Mouse (Mus musculus): ENCODE results near the gene Xrcc5. TPM values are rescaled to one million over a fixed set of nuclear protein-coding genes. Genes with fewer than 3 reads are reported as not detected.

Xrcc5 gene
- polyA plus RNA-seq, 1 experiment from 2014 or later: 33.4 TPM

DNA sequence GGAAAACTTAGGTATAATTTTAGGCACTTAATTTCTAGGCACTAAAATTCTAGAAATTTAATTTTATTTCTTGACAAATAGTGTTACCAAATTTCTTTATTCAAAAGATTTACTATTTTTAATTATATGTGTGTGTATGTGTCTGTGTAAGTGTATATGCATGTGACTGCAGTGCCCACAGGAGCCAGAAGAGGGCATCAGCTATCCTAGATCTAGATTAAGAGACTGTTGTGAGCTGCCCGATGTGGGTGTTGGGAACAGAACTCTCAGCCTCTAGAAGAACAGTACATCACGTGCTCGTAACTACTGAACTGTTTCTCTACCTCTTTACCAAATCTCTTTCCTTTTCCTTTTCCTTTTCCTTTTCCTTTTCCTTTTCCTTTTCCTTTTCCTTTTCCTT is 73.3 kb downstream of the Xrcc5 start:
- Histone ChIP-seq H3K4me1 (ENCODE audit: control insufficient read depth, insufficient read depth, low read length) (no peaks in the 10 kb centered on the region), H3K4me3 (ENCODE audit: low read depth, low read length) (no peak overlapping the region), H3K27me3 (replicated peaks; ENCODE audit: control insufficient read depth, insufficient read depth, low read length) (no peaks in the 10 kb centered on the region)

DNA sequence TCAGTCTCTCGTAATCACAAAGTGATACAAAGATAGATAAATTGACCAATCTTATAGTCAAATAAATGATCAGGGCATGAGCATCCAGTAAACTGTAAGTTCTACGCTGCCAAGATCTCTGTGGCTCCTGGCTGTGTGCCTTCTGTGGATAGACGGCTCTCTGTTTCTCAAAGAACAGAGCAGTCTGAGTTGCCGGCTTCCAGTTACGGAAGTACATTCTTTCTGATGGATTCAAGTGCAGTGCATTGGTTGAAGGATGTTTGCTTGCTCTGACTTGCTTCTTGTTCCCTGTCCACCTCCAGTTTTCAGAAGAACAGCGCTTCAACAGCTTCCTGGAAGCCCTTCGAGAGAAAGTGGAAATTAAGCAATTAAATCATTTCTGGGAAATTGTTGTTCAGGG is 75.8 kb downstream of the Xrcc5 start:
- H3K4me1 ChIP-seq (ENCODE audit: control insufficient read depth, insufficient read depth, low read length): no peaks in the 10 kb centered on the region
- H3K4me3 ChIP-seq (ENCODE audit: low read depth, low read length): no peak overlapping the region
- H3K27me3 ChIP-seq (replicated peaks; ENCODE audit: control insufficient read depth, insufficient read depth, low read length): no peaks in the 10 kb centered on the region
- no peak overlapping the region for H3K9ac ChIP-seq (ENCODE audit: low read length)
- 82% methylated on average over 7 of the region's 7 CpGs for WGBS
- H3K27ac ChIP-seq (ENCODE audit: low read depth, low read length): no peak overlapping the region
- no peak for ATAC-seq
- no peaks in the 10 kb centered on the region for H3K36me3 ChIP-seq (ENCODE audit: control insufficient read depth, insufficient read depth, low read length)
- H3K4me2 ChIP-seq (ENCODE audit: low read length): no peak overlapping the region
- H3K9me3 ChIP-seq (replicated peaks; ENCODE audit: control insufficient read depth, low read length): no peaks in the 10 kb centered on the region
- DNase-seq (ENCODE audit: low spot score): peak; percentile 29

More for the DNA sequence above, 73.3 kb downstream of the Xrcc5 start:
- H3K9ac ChIP-seq (ENCODE audit: low read length): no peak overlapping the region
- no peaks in the 10 kb centered on the region for H3K36me3 ChIP-seq (ENCODE audit: control insufficient read depth, insufficient read depth, low read length)
- H3K9me3 ChIP-seq (replicated peaks; ENCODE audit: control insufficient read depth, low read length): no peaks in the 10 kb centered on the region
- ATAC-seq (no peak), DNase-seq (ENCODE audit: low spot score) (no peak)
- no peak overlapping the region for H3K27ac ChIP-seq (ENCODE audit: low read depth, low read length)
- WGBS: 100% methylated on average over 3 of the region's 3 CpGs
- no peak overlapping the region for H3K4me2 ChIP-seq (ENCODE audit: low read length)

DNA sequence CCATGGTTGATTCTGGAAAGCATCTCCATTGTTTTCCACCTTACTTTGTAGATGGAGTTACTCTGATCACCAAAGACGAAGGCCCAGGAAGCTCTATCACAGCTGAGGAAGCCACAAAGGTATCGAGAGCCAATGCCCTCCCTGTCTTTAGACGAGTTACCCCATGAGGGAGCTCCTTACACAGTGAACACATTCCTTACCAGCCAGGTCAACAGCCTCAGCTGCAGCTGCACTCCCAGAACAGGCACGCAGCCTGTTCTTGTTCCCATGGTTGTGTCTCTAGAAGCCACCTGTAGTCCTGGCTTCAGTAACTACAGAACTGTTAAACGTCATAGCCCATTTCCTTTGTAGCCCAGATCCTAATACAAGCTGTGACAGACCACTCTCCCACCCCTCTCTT is 76.4 kb downstream of the Xrcc5 start:
- no peak for ATAC-seq
- H3K36me3 ChIP-seq (ENCODE audit: control insufficient read depth, insufficient read depth, low read length): 0 out of 2 replicates have a peak, but pooled peaks cover 3% of the 10 kb centered on the region
- H3K4me1 ChIP-seq (ENCODE audit: control insufficient read depth, insufficient read depth, low read length): no peaks in the 10 kb centered on the region
- no peaks in the 10 kb centered on the region for H3K9me3 ChIP-seq (replicated peaks; ENCODE audit: control insufficient read depth, low read length)
- WGBS: 88% methylated on average over 5 of the region's 5 CpGs
- H3K27ac ChIP-seq (ENCODE audit: low read depth, low read length): no peak overlapping the region
- H3K4me3 ChIP-seq (ENCODE audit: low read depth, low read length): no peak overlapping the region
- no peaks in the 10 kb centered on the region for H3K27me3 ChIP-seq (replicated peaks; ENCODE audit: control insufficient read depth, insufficient read depth, low read length)
- DNase-seq (ENCODE audit: low spot score): no peak
- H3K4me2 ChIP-seq (ENCODE audit: low read length): no peak overlapping the region
- H3K9ac ChIP-seq (ENCODE audit: low read length): no peak overlapping the region

DNA sequence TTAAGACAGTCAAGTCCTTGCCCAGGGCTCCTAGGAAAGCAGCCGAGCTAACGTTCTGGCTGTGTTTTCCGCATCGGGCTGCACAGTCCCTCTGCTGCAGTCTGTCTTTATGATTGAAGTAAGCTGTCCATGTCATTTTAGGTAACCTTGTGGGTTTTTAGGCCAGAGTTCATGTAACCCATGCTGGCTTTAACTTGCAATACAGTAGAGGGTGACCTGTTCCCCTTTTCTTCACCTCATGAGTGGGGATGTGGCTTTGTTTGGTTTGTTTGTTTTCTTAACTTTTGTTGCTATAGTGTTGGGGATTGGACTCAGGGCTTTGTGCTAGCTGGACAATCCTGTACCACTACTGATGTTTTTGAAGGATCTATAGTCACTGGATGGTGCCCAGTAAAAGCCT is 83.2 kb downstream of the Xrcc5 start:
- Histone ChIP-seq H3K4me1 (ENCODE audit: control insufficient read depth, insufficient read depth, low read length) (no peaks in the 10 kb centered on the region), H3K36me3 (ENCODE audit: control insufficient read depth, insufficient read depth, low read length) (peaks cover 20% of the 10 kb centered on the region), H3K4me2 (ENCODE audit: low read length) (no peak overlapping the region), H3K4me3 (ENCODE audit: low read depth, low read length) (no peak overlapping the region), H3K9ac (ENCODE audit: low read length) (no peak overlapping the region), H3K27me3 (replicated peaks; ENCODE audit: control insufficient read depth, insufficient read depth, low read length) (no peaks in the 10 kb centered on the region), H3K27ac (ENCODE audit: low read depth, low read length) (no peak overlapping the region), H3K9me3 (replicated peaks; ENCODE audit: control insufficient read depth, low read length) (no peaks in the 10 kb centered on the region)
- ATAC-seq (no peak), DNase-seq (ENCODE audit: low spot score) (no peak)
- WGBS: 84% methylated on average over 4 of the region's 4 CpGs

DNA sequence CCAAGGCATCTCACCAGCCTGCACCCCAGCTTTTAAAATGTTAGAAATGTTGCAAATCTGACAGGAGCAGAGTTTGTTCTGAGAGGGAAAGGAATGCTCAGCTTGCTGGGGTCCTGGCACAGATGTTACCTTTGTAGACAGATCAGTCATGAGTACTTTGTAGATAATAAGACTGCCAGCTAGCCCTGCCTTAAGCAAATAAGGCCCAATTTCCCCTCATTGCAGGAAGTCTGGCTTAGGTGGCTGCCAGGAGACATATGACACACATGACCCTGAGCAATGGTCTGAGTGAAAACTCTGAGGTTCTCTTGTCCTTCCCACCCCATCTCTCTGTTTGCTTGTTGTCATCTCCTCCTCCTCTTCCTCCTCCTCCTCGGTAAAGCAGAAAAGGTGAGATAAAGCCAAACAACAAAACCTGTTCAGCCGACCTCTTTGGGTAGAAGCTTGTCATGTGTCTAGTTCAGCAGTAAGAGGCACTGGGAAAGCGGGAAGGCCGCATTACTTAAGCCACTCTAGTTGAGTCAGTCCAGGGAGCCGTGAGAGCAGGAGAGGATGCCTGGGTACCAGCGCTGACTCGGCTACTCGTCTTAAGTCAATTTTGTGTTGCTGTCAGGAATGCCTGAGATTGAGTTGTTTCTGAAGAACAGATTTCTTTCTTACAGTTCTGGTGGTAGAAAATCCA is 92.6 kb downstream of the Xrcc5 start:
- 91% methylated on average over 8 of the region's 8 CpGs for WGBS

DNA sequence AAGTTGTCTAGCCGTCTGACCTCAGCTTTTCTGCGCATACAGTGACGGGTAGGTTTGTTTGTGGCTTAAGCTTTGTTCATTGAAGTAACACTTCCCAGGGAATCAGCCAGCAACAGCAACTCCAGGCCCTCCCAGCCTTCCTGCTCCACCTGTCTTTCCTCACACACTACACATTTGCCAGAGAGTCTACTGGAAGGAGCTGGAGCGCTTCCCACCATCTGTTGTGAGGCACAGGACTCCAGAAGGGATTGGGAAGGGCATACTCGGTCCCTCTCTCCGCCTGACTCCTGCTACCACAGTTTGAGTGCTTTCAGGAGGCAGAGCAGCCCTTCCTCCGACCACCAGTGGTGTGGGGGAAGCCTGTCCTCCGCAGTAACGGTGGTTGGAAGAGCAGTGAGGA is 93.4 kb downstream of the Xrcc5 start:
- H3K4me3 ChIP-seq (ENCODE audit: low read depth, low read length): no peak overlapping the region
- H3K9ac ChIP-seq (ENCODE audit: low read length): no peak overlapping the region
- 74% methylated on average over 9 of the region's 9 CpGs for WGBS

More for the DNA sequence above, 92.6 kb downstream of the Xrcc5 start:
- no peak for ATAC-seq
- H3K9me3 ChIP-seq (replicated peaks; ENCODE audit: control insufficient read depth, low read length): no peaks in the 10 kb centered on the region
- peaks cover 4% of the 10 kb centered on the region for H3K36me3 ChIP-seq (ENCODE audit: control insufficient read depth, insufficient read depth, low read length)
- no peak overlapping the region for H3K4me3 ChIP-seq (ENCODE audit: low read depth, low read length)
- H3K9ac ChIP-seq (ENCODE audit: low read length): no peak overlapping the region
- no peaks in the 10 kb centered on the region; the same call in 1 of the 2 replicates for H3K4me1 ChIP-seq (ENCODE audit: control insufficient read depth, insufficient read depth, low read length)
- no peaks in the 10 kb centered on the region for H3K27me3 ChIP-seq (replicated peaks; ENCODE audit: control insufficient read depth, insufficient read depth, low read length)
- DNase-seq (ENCODE audit: low spot score): no peak
- H3K4me2 ChIP-seq (ENCODE audit: low read length): no peak overlapping the region
- H3K27ac ChIP-seq (ENCODE audit: low read depth, low read length): no peak overlapping the region

DNA sequence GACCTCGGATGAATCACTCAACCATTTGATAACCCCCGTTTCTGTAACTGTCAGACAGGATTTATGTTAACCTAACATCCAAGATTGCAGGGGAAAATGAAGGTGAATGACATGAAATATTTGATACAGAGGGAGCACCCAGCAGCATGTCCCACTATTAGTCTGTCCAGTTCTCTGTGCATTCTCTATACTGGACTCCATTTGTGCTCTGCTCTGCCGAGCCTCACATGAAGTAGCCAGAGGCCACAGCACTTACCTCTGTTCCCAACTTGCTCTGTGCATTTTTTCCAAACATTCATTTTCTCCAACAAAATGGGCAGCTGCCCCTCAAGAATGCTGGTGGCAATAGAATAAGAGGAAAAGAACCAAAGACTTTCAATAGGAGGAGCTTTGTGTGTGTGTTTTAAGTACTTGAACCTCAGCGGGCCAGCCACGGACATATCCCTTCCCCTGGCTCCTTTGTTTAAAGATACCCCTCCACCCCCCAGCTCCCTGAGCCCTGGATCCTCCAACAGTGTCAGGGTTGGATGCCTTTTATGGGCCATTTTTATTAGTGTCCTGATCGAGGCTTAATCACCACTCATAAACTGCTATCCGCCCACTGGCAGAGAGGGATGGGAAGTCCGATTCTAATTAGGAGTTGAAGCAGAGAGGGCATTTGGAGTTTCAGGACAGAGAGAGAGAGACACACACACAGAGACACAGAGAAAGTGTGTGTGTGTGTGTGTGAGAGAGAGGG is 94.3 kb downstream of the Xrcc5 start:
- no peak overlapping the region for H3K4me2 ChIP-seq (ENCODE audit: low read length)
- 68% methylated on average over 8 of the region's 8 CpGs for WGBS
- H3K9me3 ChIP-seq (replicated peaks; ENCODE audit: control insufficient read depth, low read length): no peaks in the 10 kb centered on the region
- no peak overlapping the region for H3K27ac ChIP-seq (ENCODE audit: low read depth, low read length)
- no peak overlapping the region for H3K4me3 ChIP-seq (ENCODE audit: low read depth, low read length)
- ATAC-seq (no peak), DNase-seq (ENCODE audit: low spot score) (no peak)
- H3K36me3 ChIP-seq (ENCODE audit: control insufficient read depth, insufficient read depth, low read length): no peaks in the 10 kb centered on the region
- H3K27me3 ChIP-seq (replicated peaks; ENCODE audit: control insufficient read depth, insufficient read depth, low read length): no peaks in the 10 kb centered on the region
- no peak overlapping the region for H3K9ac ChIP-seq (ENCODE audit: low read length)
- peaks cover 1% of the 10 kb centered on the region; the same call in 1 of the 2 replicates for H3K4me1 ChIP-seq (ENCODE audit: control insufficient read depth, insufficient read depth, low read length)

More for the DNA sequence above, 93.4 kb downstream of the Xrcc5 start:
- no peaks in the 10 kb centered on the region for H3K9me3 ChIP-seq (replicated peaks; ENCODE audit: control insufficient read depth, low read length)
- peak; percentile 75; the same call in 1 of the 2 replicates for ATAC-seq
- peak overlapping the region; percentile 58; the same call in 1 of the 2 replicates for H3K27ac ChIP-seq (ENCODE audit: low read depth, low read length)
- DNase-seq (ENCODE audit: low spot score): peak; percentile 72
- no peaks in the 10 kb centered on the region; the same call in 1 of the 2 replicates for H3K4me1 ChIP-seq (ENCODE audit: control insufficient read depth, insufficient read depth, low read length)
- H3K27me3 ChIP-seq (replicated peaks; ENCODE audit: control insufficient read depth, insufficient read depth, low read length): no peaks in the 10 kb centered on the region
- H3K36me3 ChIP-seq (ENCODE audit: control insufficient read depth, insufficient read depth, low read length): no peaks in the 10 kb centered on the region; the same call in 1 of the 2 replicates
- no peak overlapping the region for H3K4me2 ChIP-seq (ENCODE audit: low read length)

DNA sequence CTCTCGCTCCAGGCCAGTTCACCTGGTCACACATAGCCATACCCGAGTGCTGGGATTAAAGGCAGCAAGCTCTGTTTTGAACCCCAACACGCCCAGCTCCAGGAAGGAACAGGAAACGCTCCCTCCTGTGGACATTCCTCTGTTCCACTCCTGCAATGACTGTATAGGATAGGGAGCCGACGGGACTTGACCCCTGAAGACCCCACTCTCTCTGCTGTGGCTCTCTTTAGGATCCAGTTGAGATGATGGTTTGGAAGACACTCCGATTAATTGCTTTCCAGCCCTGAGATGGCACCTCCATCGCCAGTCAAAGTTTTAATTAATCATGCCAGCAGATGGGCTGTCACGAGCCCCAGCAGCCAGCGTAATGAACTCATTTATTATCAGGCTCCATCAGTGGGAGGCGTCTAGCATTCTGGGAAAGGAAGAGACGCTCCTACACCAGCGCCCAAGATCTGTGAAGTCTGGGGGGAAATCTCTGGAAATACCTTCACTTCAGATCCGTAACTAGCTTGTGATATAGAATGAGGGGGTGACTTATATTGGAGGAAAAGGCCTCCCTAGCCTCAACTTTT is 99.4 kb downstream of the Xrcc5 start:
- WGBS: 73% methylated on average over 14 of the region's 14 CpGs
- Histone ChIP-seq H3K27me3 (replicated peaks; ENCODE audit: control insufficient read depth, insufficient read depth, low read length) (no peaks in the 10 kb centered on the region), H3K4me2 (ENCODE audit: low read length) (no peak overlapping the region), H3K4me1 (ENCODE audit: control insufficient read depth, insufficient read depth, low read length) (peaks cover 3% of the 10 kb centered on the region; the same call in 1 of the 2 replicates), H3K9ac (ENCODE audit: low read length) (no peak overlapping the region), H3K27ac (ENCODE audit: low read depth, low read length) (no peak overlapping the region), H3K36me3 (ENCODE audit: control insufficient read depth, insufficient read depth, low read length) (no peaks in the 10 kb centered on the region), H3K9me3 (replicated peaks; ENCODE audit: control insufficient read depth, low read length) (no peaks in the 10 kb centered on the region), H3K4me3 (ENCODE audit: low read depth, low read length) (no peak overlapping the region)
- ATAC-seq: peak; percentile 55; the same call in 1 of the 2 replicates
- DNase-seq (ENCODE audit: low spot score): peak; percentile 67
